Mouse (Mus musculus) CH12.LX (cell line): ENCODE measurements at regions not wholly inside any gene's neighbourhood (a gene's known extent, or its start where the extent isn't known, plus 50 kb on each side); places are given as distances from the start of the nearest gene placed in this dataset.

Experiments used
- DNase-seq: peaks from one replicate; pipeline ENCODE4 v3.0.0-alpha.2; 2013; ENCODE audit errors: extremely low read depth
- H3K27ac ChIP-seq: 2 replicates; pipeline ENCODE4 v1.5.1; 2012; ENCODE audit warnings: low read depth, mild to moderate bottlenecking, control low read depth, moderate library complexity; ENCODE audit not compliant: insufficient read depth
- H3K27me3 ChIP-seq: replicated peaks from 2 replicates; pipeline ENCODE3; 2012; ENCODE audit warnings: inconsistent platforms
- H3K36me3 ChIP-seq, 2 experiments: replicated peaks in 1 of 2; 2 replicates each; pipeline versions ENCODE3 to v1.6.1; 2012; ENCODE audit warnings: inconsistent platforms in 1 of 2, low read length in 1 of 2, mild to moderate bottlenecking in 1 of 2, mixed read lengths in 1 of 2, moderate library complexity in 1 of 2; ENCODE audit not compliant: control insufficient read depth in 1 of 2, insufficient read depth in 1 of 2
- H3K4me1 ChIP-seq, 2 experiments: 2 replicates each; pipeline ENCODE4 v1.6.1; 2012; ENCODE audit warnings: inconsistent platforms in 1 of 2, moderate library complexity in 1 of 2; ENCODE audit not compliant: insufficient read depth in 2 of 2, control insufficient read depth in 1 of 2
- H3K4me2 ChIP-seq: 2 replicates; pipeline ENCODE4 v1.6.1; 2012; ENCODE audit warnings: low read depth, mild to moderate bottlenecking, control low read depth; ENCODE audit not compliant: poor library complexity, insufficient read depth, severe bottlenecking
- H3K4me3 ChIP-seq, 3 experiments: fragments of 150-350 bp in 1 of 3; sonication (generic) in 1 of 3; replicated peaks in 1 of 3; 2 replicates each; pipeline versions ENCODE3 to v1.5.1; 2011 to 2012; ENCODE audit warnings: low read depth in 2 of 3, low read length in 2 of 3, mild to moderate bottlenecking in 2 of 3, moderate library complexity in 2 of 3, control low read depth in 1 of 3, improper control_type of control experiment in 1 of 3, inconsistent platforms in 1 of 3, mixed read lengths in 1 of 3; ENCODE audit not compliant: poor library complexity in 1 of 3
- H3K79me2 ChIP-seq: replicated peaks from 2 replicates; pipeline ENCODE4 v1.6.1; 2012; ENCODE audit warnings: mild to moderate bottlenecking, moderate library complexity; ENCODE audit not compliant: control insufficient read depth, poor library complexity, insufficient read depth, severe bottlenecking; ENCODE audit errors: extremely low read depth
- H3K9ac ChIP-seq: 2 replicates; pipeline ENCODE4 v1.6.1; 2012; ENCODE audit warnings: low read depth, mild to moderate bottlenecking, control low read depth, moderate library complexity; ENCODE audit not compliant: insufficient read depth
- H3K9me3 ChIP-seq: replicated peaks from 2 replicates; pipeline ENCODE3; 2012; ENCODE audit warnings: low read length, inconsistent platforms, mixed read lengths
- CHD1 ChIP-seq: IDR thresholded peaks from 2 replicates; pipeline ENCODE4 v1.6.1; 2012; ENCODE audit warnings: low read depth, low read length, improper control_type of control experiment, inconsistent platforms
- CTCF ChIP-seq, 2 experiments: IDR thresholded peaks in 1 of 2; conservative IDR thresholded peaks in 1 of 2; 2 replicates each; pipeline ENCODE4 v1.5.1; 2011 to 2012; ENCODE audit warnings: low read depth in 2 of 2, low read length in 2 of 2, improper control_type of control experiment in 1 of 2, inconsistent platforms in 1 of 2, mild to moderate bottlenecking in 1 of 2, moderate library complexity in 1 of 2
- E2F4 ChIP-seq: IDR thresholded peaks from 2 replicates; pipeline ENCODE4 v1.6.1; 2011; ENCODE audit warnings: low read depth, low read length, improper control_type of control experiment; ENCODE audit not compliant: insufficient replicate concordance
- ELF1 ChIP-seq: IDR thresholded peaks from 2 replicates; pipeline ENCODE4 v1.6.1; 2014; ENCODE audit warnings: low read depth, mild to moderate bottlenecking, inconsistent platforms, low read length, improper control_type of control experiment
- EP300 ChIP-seq: IDR thresholded peaks from 2 replicates; pipeline ENCODE4 v1.6.1; 2011; ENCODE audit warnings: low read length, improper control_type of control experiment
- ETS1 ChIP-seq: conservative IDR thresholded peaks from 2 replicates; pipeline ENCODE4 v1.6.1; 2012; ENCODE audit warnings: low read depth, mild to moderate bottlenecking, inconsistent platforms, low read length, improper control_type of control experiment, moderate library complexity
- HCFC1 ChIP-seq: IDR thresholded peaks from 2 replicates; pipeline ENCODE4 v1.6.1; 2012; ENCODE audit warnings: low read depth, mild to moderate bottlenecking, inconsistent platforms, low read length, improper control_type of control experiment
- IRF4 ChIP-seq: IDR thresholded peaks from 2 replicates; pipeline ENCODE4 v1.6.1; 2014; ENCODE audit warnings: low read depth, mild to moderate bottlenecking, inconsistent platforms, low read length, improper control_type of control experiment
- JUN ChIP-seq: IDR thresholded peaks from 2 replicates; pipeline ENCODE4 v1.6.1; 2011; ENCODE audit warnings: low read depth, mild to moderate bottlenecking, low read length, improper control_type of control experiment, moderate library complexity; ENCODE audit not compliant: insufficient read depth
- JUND ChIP-seq: conservative IDR thresholded peaks from 2 replicates; pipeline ENCODE4 v1.6.1; 2011; ENCODE audit warnings: low read depth, low read length, improper control_type of control experiment
- MEF2A ChIP-seq: IDR thresholded peaks from 2 replicates; pipeline ENCODE4 v1.6.1; 2014; ENCODE audit warnings: low read depth, mild to moderate bottlenecking, inconsistent platforms, low read length, improper control_type of control experiment, borderline replicate concordance
- MXI1 ChIP-seq: IDR thresholded peaks from 2 replicates; pipeline ENCODE4 v1.6.1; 2011; ENCODE audit warnings: mild to moderate bottlenecking, low read depth, low read length, improper control_type of control experiment
- MYC ChIP-seq: IDR thresholded peaks from 2 replicates; pipeline ENCODE4 v1.6.1; 2011; ENCODE audit warnings: low read depth, mild to moderate bottlenecking, improper control_type of control experiment, low read length
- NELFE ChIP-seq: IDR thresholded peaks from 2 replicates; pipeline ENCODE4 v1.6.1; 2011; ENCODE audit warnings: low read depth, low read length, improper control_type of control experiment
- POLR2AphosphoS2 ChIP-seq: IDR thresholded peaks from 2 replicates; pipeline ENCODE4 v1.6.1; 2011; ENCODE audit warnings: low read depth, low read length, improper control_type of control experiment
- ZC3H11A ChIP-seq: IDR thresholded peaks from 2 replicates; pipeline ENCODE4 v1.6.1; 2012; ENCODE audit warnings: low read depth, mild to moderate bottlenecking, inconsistent platforms, low read length, improper control_type of control experiment
- dilution Hi-C: fragments of 300-500 bp; cut with MboI; formaldehyde crosslinking; loops from 2 replicates; pipeline ENCODE4 v1.14.3; 2020; ENCODE audit warnings: low sequenced_read_pairs; ENCODE audit not compliant: extremely low pct_unique_long_range_greater_than_20kb, extremely low pct_ligation_motif_present
- in situ Hi-C: fragments of 300-500 bp; cut with MboI; formaldehyde crosslinking; loops from 3 replicates; pipeline ENCODE4 v1.14.3; 2019; ENCODE audit warnings: low sequenced_read_pairs, low pct_ligation_motif_present, low pct_unique_long_range_greater_than_20kb, mixed read lengths

GRCm38 (mm10) chr2:180404168-180404567 lies 51.9 kb upstream of the Slco4a1 start:
- dilution Hi-C loops = no loop called here
- no peaks in the 10 kb centered on the region for H3K9me3 ChIP-seq

GRCm38 (mm10) chr2:180403621-180404020 lies 52.4 kb upstream of the Slco4a1 start:
- no peaks in the 10 kb centered on the region for H3K79me2 ChIP-seq
- no peak for TF ChIP-seq ETS1
- no peak for TF ChIP-seq IRF4
- TF ChIP-seq NELFE = no peak
- no peak for TF ChIP-seq POLR2AphosphoS2
- no peak for TF ChIP-seq E2F4
- TF ChIP-seq EP300 = no peak
- TF ChIP-seq MXI1 = no peak
- no peak overlapping the region for H3K4me2 ChIP-seq
- H3K27ac ChIP-seq = no peak overlapping the region
- no peak for DNase-seq
- H3K4me3 ChIP-seq = no peak overlapping the region
- H3K27me3 ChIP-seq = peaks cover 38% of the 10 kb centered on the region
- H3K4me1 ChIP-seq = peaks cover 0 to 7% of the 10 kb centered on the region in 2 experiments; a peak in 2 of 4 replicates
- no peak overlapping the region for H3K9ac ChIP-seq
- no peaks in the 10 kb centered on the region for H3K36me3 ChIP-seq
- H3K9me3 ChIP-seq = no peaks in the 10 kb centered on the region
- dilution Hi-C loops (no loop called here), in situ Hi-C loops (no loop called here)

More at GRCm38 (mm10) chr2:180404168-180404567, 51.9 kb upstream of the Slco4a1 start:
- Histone ChIP-seq H3K79me2 (no peaks in the 10 kb centered on the region), H3K4me1 (peaks cover 0 to 7% of the 10 kb centered on the region in 2 experiments; a peak in 2 of 4 replicates), H3K9ac (no peak overlapping the region), H3K27me3 (peaks cover 39% of the 10 kb centered on the region), H3K27ac (no peak overlapping the region), H3K4me2 (no peak overlapping the region), H3K36me3 (no peaks in the 10 kb centered on the region), H3K4me3 (no peak overlapping the region)
- TF ChIP-seq CTCF (conservative IDR thresholded peaks at IDR 0.05 in 1 of 2, IDR thresholded peaks at IDR 0.05 in 1 of 2; ENCODE audit: low read depth in 2 of 2, low read length in 2 of 2) (no peak), HCFC1 (no peak), MYC (no peak), ZC3H11A (no peak), NELFE (no peak)
- no peak for DNase-seq
- in situ Hi-C loops = no loop called here

- no peak for DNase-seq
- Histone ChIP-seq H3K4me2 (no peak overlapping the region), H3K27me3 (peaks cover 37% of the 10 kb centered on the region), H3K79me2 (no peaks in the 10 kb centered on the region), H3K27ac (no peak overlapping the region), H3K4me3 (no peak overlapping the region), H3K4me1 (peaks cover 0 to 7% of the 10 kb centered on the region in 2 experiments; a peak in 2 of 4 replicates), H3K9me3 (no peaks in the 10 kb centered on the region), H3K36me3 (no peaks in the 10 kb centered on the region), H3K9ac (no peak overlapping the region)
- dilution Hi-C loops (no loop called here), in situ Hi-C loops (no loop called here)
- TF ChIP-seq MEF2A (no peak), ZC3H11A (no peak), ETS1 (no peak), ELF1 (no peak), JUN (no peak), CHD1 (no peak), JUND (no peak), HCFC1 (no peak), IRF4 (no peak)
These were observed 53.1 kb upstream of the Slco4a1 start for GRCm38 (mm10) chr2:180402851-180403459.
